Mouse (Mus musculus) urinary bladder, adult 2 months (tissue): ENCODE data around the gene Havcr1. TPM values are rescaled to one million over a fixed set of nuclear protein-coding genes. Genes with fewer than 3 reads are reported as not detected.
"Not testable (repeated sequence)": the region's sequence is repeated elsewhere in the genome, so short reads cannot be mapped to it uniquely, and the experiment has no call there.

Experiments used
- DNase-seq: peaks from one replicate; pipeline ENCODE4 v3.0.0; 2022; ENCODE audit warnings: low spot score
- polyA plus RNA-seq: library from polyadenylated mRNA; depleted of rRNA; stranded (reverse); fragments of >200 nt; gene quantifications from 2 replicates; pipeline ENCODE4 v1.2.3, GENCODE M21; 2012; rRNA removed

Gene Havcr1
- polyA plus RNA-seq: 0.04 and 0.23 TPM in 2 replicates

DNA sequence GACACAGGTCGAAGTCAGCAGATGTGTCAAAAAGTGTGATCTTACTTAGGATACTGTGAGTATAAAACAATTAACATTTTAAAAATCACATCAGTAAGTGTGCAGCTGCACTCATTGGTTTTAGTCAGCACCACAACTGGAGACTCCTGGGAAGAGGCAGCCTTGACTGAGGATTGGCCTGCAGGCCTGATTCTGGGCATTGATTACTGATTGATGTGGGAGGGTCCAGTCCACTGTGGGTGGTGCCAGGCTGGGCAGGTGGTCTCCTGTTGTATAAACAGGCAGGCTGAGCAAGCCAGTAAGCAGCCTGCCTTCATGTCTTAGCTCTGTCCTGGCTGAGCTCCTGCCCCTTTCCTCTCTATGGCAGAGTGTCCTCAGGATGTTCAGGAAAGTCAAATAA is at the start of gene Havcr1:
Gene Havcr1, plus strand, starts transcription at position 5 of the 400 bp plus-strand sequence.
- DNase-seq: not testable (repeated sequence)

DNA sequence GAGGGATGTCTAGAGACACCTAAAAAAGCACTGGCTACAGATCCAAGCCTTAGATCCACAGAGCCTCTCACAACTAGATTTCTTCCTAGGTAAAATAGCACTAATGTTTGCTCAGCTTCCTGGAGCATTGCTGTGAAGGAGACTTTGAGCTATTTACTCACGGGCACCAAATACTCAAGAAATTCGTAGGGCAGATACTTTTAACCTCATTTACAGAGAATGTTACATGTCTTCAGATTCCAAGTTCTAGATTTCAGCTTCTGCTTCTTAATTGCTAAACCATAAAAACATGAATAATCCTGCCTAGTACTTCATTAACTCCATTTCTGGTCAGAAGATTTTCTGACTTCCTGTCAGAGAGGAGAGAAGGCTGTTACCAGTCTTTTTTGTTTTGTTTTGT is 44.7 kb upstream of the Havcr1 start:
- no peak for DNase-seq

- DNase-seq: not testable (repeated sequence)
These were observed 39.0 kb upstream of the Havcr1 start for GRCm38 (mm10) chr11:46695849-46696248.

DNA sequence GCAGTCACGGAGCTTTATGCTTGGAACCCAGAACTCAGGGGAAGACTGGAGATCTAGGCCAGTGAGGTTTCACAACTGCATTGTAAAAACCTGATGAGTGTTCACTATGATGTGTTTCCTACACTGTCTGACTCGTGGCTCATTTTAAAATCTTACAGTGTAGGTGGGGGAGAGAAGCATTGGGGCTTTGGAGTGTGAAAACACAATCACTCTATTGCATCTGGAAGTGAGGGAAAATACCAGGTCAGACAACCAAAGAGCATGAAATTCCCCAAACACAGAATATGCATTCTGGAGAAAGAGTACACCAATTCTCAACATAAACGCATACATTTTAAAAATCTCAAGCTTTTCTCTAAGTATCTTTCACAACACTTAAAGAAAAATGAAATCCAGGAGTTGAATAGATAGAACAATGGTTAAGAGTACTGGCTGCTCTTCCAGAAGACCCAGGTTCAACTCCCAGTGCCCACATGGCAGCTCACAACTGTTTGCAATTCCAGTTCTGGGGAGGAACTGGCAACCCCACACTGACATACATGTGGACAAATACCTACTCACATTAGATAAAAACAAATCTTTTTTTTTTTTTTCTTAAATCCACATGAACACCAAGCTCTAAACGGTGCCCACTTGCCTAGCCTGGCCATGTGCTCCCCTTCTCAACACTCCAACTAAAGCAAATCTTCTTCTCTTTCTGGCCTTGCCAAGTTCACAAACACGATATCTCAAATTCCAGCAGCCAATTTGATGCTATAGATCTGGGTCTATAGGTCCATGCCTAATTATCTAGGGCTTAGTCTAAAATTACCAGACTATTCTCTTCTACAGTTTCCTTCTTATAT is 37.2 kb upstream of the Havcr1 start:
- DNase-seq: no peak

- DNase-seq: no peak
These were observed 36.6 kb upstream of the Havcr1 start for GRCm38 (mm10) chr11:46698278-46698655.

- no peak for DNase-seq
These were observed 36.0 kb upstream of the Havcr1 start for GRCm38 (mm10) chr11:46698830-46699229.

DNA sequence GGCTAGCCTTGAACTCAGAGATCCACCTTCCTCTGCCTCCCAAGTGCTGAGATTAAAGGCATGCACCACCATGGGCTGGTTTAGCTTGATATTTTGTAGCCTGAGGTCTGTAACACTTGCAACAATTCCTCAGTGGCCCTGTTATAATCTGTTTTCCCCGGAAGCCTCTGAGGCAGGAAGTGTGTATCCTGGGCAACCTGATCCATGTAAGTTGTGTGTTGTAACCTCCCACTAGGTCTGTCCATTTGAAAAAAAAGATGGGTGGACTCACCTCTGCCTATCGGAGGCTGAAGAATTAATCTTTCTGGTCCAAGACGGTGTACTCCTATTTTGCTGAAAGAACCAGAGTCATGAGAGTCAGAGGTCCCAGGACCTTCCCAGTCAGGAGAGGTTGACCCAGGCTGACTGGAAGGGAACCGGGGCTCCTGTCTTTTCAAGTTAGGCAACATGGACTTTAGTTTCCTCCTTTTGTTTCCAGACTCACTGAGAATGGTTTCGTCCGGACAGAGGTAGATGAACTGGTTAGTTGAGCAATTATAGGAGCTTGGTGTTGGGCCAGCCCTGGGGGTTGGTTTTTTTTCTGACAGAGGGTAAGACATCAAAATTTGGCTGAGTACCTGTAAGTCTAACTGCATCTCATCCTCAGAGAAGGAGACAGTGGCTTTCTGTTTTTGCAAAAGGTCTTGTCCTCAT is 28.1 kb upstream of the Havcr1 start, which contains the start of gene Timd2:
Gene Timd2, minus strand, starts transcription at position 398 of the 693 bp plus-strand sequence.
- DNase-seq: no peak

DNA sequence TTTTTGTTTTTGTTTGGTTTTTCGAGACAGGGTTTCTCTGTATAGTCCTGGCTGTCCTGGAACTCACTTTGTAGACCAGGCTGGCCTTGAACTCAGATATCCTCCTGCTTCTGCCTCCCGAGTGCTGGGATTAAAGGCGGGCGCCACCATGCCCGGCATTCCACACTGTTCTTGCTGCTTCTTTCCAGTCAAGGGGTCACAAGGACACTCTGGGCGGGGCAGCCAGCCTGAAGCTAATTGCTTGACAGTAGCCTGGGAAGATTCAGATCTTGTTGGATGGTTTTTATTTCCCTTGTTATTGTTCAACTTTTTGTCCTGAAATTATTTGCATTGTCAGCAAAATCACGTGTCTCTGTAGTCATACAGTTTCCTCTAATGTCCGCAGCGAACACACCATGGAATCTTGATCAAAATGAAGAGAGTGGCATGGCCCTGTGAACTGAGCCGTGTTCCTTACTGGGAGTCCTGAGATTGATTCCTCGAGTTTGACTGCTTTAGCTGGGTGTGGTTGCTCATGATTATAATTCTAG is 3.3 kb upstream of the Havcr1 start:
- DNase-seq: no peak

DNA sequence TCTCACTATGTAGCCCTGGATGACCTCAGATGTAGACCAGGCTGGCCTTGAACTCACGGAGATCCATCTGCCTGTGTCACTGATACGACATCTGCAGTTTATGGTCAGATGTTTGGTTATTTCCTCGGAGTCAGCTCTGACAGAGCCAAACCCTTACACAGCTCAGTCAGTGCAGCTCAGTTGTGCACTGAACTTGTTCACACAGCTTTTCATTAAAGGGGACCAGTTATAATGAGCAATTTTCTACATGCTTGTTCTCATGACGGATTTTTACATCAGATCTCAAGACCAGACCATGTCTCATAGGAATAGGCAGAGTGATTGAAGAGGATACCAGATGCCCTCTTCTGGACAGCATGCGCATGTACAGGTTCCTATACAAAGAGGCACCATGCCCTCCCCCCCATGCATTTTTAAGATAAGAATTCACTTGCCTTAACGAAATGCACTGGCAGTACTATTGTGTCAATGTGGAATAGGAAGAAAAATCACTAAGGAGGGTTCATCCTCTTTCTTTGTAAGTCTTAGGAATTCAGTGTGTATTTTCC is 1.6 kb upstream of the Havcr1 start:
- DNase-seq: no peak

- DNase-seq: no peak
These were observed 263 bp upstream of the Havcr1 start for GRCm38 (mm10) chr11:46734617-46735016.

- no peak for DNase-seq
These were observed 4.6 kb downstream of the Havcr1 start for GRCm38 (mm10) chr11:46739501-46739900.

GRCm38 (mm10) chr11:46740886-46741285 is 6.0 kb downstream of the Havcr1 start:
- no peak for DNase-seq

GRCm38 (mm10) chr11:46741716-46742115 is 6.8 kb downstream of the Havcr1 start:
- no peak for DNase-seq

GRCm38 (mm10) chr11:46747996-46748395 is 13.1 kb downstream of the Havcr1 start:
- DNase-seq: no peak

DNA sequence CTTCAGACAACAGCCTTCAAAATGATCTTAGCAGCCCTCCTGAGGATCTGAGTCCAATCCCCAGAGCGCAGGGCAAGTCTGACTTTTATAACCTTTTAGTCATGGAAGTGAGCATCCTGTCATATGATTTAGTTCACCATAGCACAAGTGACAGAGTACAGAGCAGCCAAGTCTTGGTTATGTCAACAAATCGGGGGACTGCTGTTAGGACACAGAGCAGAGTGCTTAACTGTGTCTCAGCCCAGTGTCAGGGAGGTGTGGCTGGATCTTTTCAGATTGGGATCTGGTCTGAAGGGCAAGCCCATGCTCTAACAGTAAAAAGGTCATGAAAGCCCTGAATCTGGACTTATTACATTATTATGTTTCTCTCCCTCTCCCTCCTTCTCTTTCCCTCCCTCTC is 18.8 kb downstream of the Havcr1 start:
- DNase-seq: no peak

GRCm38 (mm10) chr11:46754669-46755068 is 19.8 kb downstream of the Havcr1 start:
- DNase-seq: no peak

- not testable (repeated sequence) for DNase-seq
These were observed 20.8 kb downstream of the Havcr1 start for GRCm38 (mm10) chr11:46755714-46756113.

DNA sequence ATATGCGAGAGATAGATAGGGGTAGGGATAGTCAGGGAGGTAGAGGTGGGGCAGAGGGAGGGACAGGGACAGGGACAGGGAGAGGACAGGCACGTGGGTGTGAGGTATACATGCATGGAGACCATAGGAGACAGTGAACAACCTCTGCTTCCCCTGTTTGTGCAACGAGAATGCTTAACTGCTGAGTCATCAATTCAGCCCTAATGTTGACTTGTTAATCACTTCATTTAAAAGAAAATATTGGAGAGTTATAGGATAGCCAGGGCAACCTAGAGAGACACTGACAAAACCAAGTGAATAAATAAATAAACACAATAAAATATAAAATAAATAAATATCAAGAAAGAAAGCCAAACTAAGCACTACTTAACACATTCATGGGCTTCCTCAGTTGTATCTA is 42.0 kb downstream of the Havcr1 start:
- no peak for DNase-seq

- DNase-seq: no peak
These were observed 44.9 kb downstream of the Havcr1 start for GRCm38 (mm10) chr11:46779811-46780210.

GRCm38 (mm10) chr11:46804440-46804839 is 69.6 kb downstream of the Havcr1 start:
- no peak for DNase-seq

GRCm38 (mm10) chr11:46810511-46810910 is 75.6 kb downstream of the Havcr1 start, which contains the start of gene Timd4:
Gene Timd4, plus strand, starts transcription at chr11:46810800.
- no peak for DNase-seq

DNA sequence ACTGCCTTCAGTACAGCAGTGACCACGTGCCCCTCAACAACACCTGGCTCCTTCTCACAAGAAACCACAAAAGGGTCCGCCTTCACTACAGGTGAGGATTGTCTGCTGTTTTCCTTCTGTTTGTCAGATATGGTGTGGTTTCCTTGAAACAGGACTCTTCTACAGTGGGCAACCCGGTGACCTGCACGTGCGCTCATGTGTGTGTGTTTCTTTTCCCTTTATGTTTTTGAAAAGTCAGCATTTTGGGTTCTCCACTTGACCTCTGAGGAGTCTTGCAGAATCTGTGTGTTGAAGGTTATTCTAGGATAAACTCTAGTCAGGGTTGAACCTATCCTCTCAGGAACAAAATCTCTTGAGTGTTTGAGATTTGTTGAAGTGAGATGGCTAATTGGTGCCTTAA is 82.8 kb downstream of the Havcr1 start:
- DNase-seq: no peak
